In the genomic region with DNA sequence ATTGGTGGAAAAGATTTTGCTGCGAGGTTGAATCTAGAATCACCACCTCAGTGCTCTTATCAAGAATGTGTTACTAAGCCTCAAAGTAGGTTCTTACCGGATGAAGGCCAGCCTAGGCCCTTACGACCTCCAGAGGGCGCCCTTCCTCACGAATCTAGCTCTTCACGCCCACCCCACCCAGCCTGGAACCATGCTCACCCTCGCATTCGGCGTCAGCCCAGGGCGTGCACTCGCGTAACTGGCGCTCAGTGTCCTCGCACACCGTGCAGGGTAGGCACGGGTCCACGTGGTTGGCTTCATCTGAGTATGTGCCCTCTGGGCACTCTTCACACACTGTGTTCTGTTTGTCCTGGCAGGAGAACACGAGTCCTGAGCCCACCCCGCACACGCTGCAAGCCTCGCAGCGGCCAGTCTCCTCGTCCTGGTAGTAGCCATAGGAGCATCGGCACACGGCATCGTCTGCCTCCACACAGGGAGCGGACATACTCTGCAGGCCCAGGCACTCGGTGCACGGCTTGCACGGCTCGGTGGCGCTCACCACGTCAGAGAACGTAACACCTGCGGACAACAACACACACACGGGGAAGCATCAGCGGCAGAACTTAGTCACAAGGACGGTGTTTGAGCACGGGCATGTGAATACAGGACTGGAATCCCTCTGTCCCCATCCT, we compare ENCODE assay signal across 8 mouse cellular contexts. TPM values are rescaled to one million over a fixed set of nuclear protein-coding genes. Genes with fewer than 3 reads are reported as not detected.
DNase-seq lines count a peak whose midpoint lies in the region; ATAC-seq and TF ChIP-seq lines count a peak whose summit lies in the region.

No protein-coding gene starts in this region.

- H3K79me2 ChIP-seq in liver, adult 2 months (ENCODE audit: control insufficient read depth, insufficient read depth, low read length): no peaks in the 10 kb centered on the region

- no peaks in the 10 kb centered on the region for H3K27me3 ChIP-seq in cerebellum, adult 2 months (ENCODE audit: control insufficient read depth, insufficient read depth, low read length)
- H3K27me3 ChIP-seq in liver, adult 2 months (ENCODE audit: control insufficient read depth, insufficient read depth, low read length): peaks cover 9% of the 10 kb centered on the region; the same call in 1 of the 2 replicates
- peaks cover 57% of the 10 kb centered on the region for H3K27me3 ChIP-seq in neural tube, embryonic 13.5 days

- no peaks in the 10 kb centered on the region for H3K4me1 ChIP-seq in cerebellum, adult 2 months (ENCODE audit: control insufficient read depth, insufficient read depth, low read length)
- peaks cover 1% of the 10 kb centered on the region; the same call in 1 of the 2 replicates for H3K4me1 ChIP-seq in liver, adult 2 months (ENCODE audit: control insufficient read depth, insufficient read depth, low read length)
- H3K4me1 ChIP-seq in neural tube, embryonic 13.5 days (replicated peaks): peaks cover 60% of the 10 kb centered on the region

- no peak for DNase-seq in cerebellum, adult 2 months
- DNase-seq in urinary bladder, postnatal 14 days (ENCODE audit: low spot score): peak; percentile 26
- DNase-seq in urinary bladder, adult 2 months (ENCODE audit: low spot score): no peak
- DNase-seq in liver, adult 2 months (ENCODE audit: extremely low read depth, low read depth, low spot score): no peak
- no peak for DNase-seq in urinary bladder, postnatal 4 days (ENCODE audit: low spot score in 2 of 2)

- no peak overlapping the region for H3K4me3 ChIP-seq in cerebellum, adult 2 months (replicated peaks; ENCODE audit: insufficient read depth, low read depth, low read length)
- H3K4me3 ChIP-seq in liver, adult 2 months (ENCODE audit: insufficient read depth, low read depth, low read length): no peak overlapping the region
- H3K4me3 ChIP-seq in neural tube, embryonic 13.5 days: 0 out of 2 replicates have a peak overlapping the region, but pooled peaks have one; percentile 18

- TF ChIP-seq CTCF in cerebellum, adult 2 months (IDR thresholded peaks at IDR 0.05; ENCODE audit: borderline replicate concordance, insufficient read depth, low read depth, low read length): peak; percentile 60; the same call in 1 of the 2 replicates
- peak; percentile 78 for TF ChIP-seq CTCF in liver, adult 2 months (IDR thresholded peaks at IDR 0.05; ENCODE audit: low read depth, low read length)

- no peak overlapping the region for H3K27ac ChIP-seq in cerebellum, adult 2 months (ENCODE audit: insufficient read depth, low read length)
- no peak overlapping the region for H3K27ac ChIP-seq in liver, adult 2 months (replicated peaks; ENCODE audit: insufficient read depth, low read depth, low read length)
- H3K27ac ChIP-seq in neural tube, embryonic 13.5 days (replicated peaks): no peak overlapping the region

- no peak for ATAC-seq in cerebellum, adult (ENCODE audit: insufficient number of reproducible peaks, low FRiP score, low TSS enrichment)
- ATAC-seq in hematopoietic stem cell, adult 5-6 weeks (replicated peaks in 1 of 2; ENCODE audit: insufficient read depth in 1 of 2, low FRiP score in 2 of 2, low TSS enrichment in 1 of 2, low read depth in 1 of 2, poor library complexity in 2 of 2, severe bottlenecking in 2 of 2): peak; percentile 54 to 59
- peak; percentile 47; the same call in 1 of the 2 replicates for ATAC-seq in neural tube, embryonic 13.5 days (ENCODE audit: low read depth)

- TF ChIP-seq POLR2A in cerebellum, adult 2 months (IDR thresholded peaks at IDR 0.05; ENCODE audit: borderline replicate concordance, insufficient read depth, low read length): no peak
- TF ChIP-seq POLR2A in liver, adult 2 months (IDR thresholded peaks at IDR 0.05; ENCODE audit: extremely low read depth, insufficient read depth, low read length): no peak

- H3K9ac ChIP-seq in liver, adult 2 months (ENCODE audit: low read depth, low read length): no peak overlapping the region
- H3K9ac ChIP-seq in neural tube, embryonic 13.5 days: peak overlapping the region; percentile 43

- H3K9me3 ChIP-seq in neural tube, embryonic 13.5 days: no peaks in the 10 kb centered on the region

- peak overlapping the region; percentile 50 for H3K4me2 ChIP-seq in neural tube, embryonic 13.5 days

- no peaks in the 10 kb centered on the region for H3K36me3 ChIP-seq in liver, adult 2 months (ENCODE audit: control insufficient read depth, insufficient read depth, low read length)
- H3K36me3 ChIP-seq in neural tube, embryonic 13.5 days: peaks cover 10% of the 10 kb centered on the region; the same call in 1 of the 2 replicates

- WGBS in cerebellum, adult 2 months: 26% methylated on average over 39 of the region's 39 CpGs
- WGBS in liver, adult 2 months: 15% methylated on average over 39 of the region's 39 CpGs
- 10% methylated on average over 39 of the region's 39 CpGs for WGBS in neural tube, embryonic 13.5 days

RNA-seq across cellular contexts. Expression of a gene that starts 9.6 kb away (rescaled TPM):
- polyA plus RNA-seq in cerebellum, adult 2 months (2012; rRNA removed): 4.5 and 6.4 TPM in 2 replicates
- 4.1 and 4.2 TPM in 2 replicates for polyA plus RNA-seq in urinary bladder, adult 2 months (2012; rRNA removed)
- total RNA-seq in hematopoietic stem cell, adult 5-6 weeks (2017): not detected in 2 replicates
- 1.0 and 3.0 TPM in 2 replicates for total RNA-seq in liver, adult 2 months (2014; rRNA removed)
- polyA plus RNA-seq in liver, adult 2 months (2012; rRNA removed): 4.9 and 6.9 TPM in 2 replicates
- 97.1 and 121 TPM in 2 replicates for polyA plus RNA-seq in neural tube, embryonic 13.5 days (2015; fragmentation: Nextera tagmentation; extraction: Ambion mirVana)

Comparison
In these comparisons a context has a peak if more than half of its experiments do, and no peak if none do; other contexts are left out.
1. RNA of a gene that starts 9.6 kb away (polyA plus RNA-seq): 97.1 to 121 TPM in neural tube, embryonic 13.5 days; 4.5 to 6.4 TPM in cerebellum, adult 2 months, 4.9 to 6.9 TPM in liver, adult 2 months and 4.1 to 4.2 TPM in urinary bladder, adult 2 months; every median in the first group is over 10 times any median in the second.